Mouse (Mus musculus): ENCODE measurements around the gene Col18a1.
"Not testable (repeated sequence)": the region's sequence is repeated elsewhere in the genome, so short reads cannot be mapped to it uniquely, and the experiment has no call there.

Gene Col18a1

GRCm38 (mm10) chr10:77136205-77136604 is 30.1 kb downstream of the Col18a1 start:
- DNase-seq (ENCODE audit: low read depth, low spot score) = no peak

- DNase-seq (ENCODE audit: low read depth, low spot score) = peak; percentile 88
These were observed 31.0 kb downstream of the Col18a1 start for GRCm38 (mm10) chr10:77135274-77135829.

- not testable (repeated sequence) for DNase-seq (ENCODE audit: low read depth, low spot score)
These were observed 31.6 kb downstream of the Col18a1 start for GRCm38 (mm10) chr10:77134807-77135152.

GRCm38 (mm10) chr10:77133951-77134806 is 32.2 kb downstream of the Col18a1 start:
- DNase-seq (ENCODE audit: low read depth, low spot score) = no peak

GRCm38 (mm10) chr10:77132118-77132517 is 34.2 kb downstream of the Col18a1 start:
- no peak for DNase-seq (ENCODE audit: low read depth, low spot score)

- no peak for DNase-seq (ENCODE audit: low read depth, low spot score)
These were observed 34.8 kb downstream of the Col18a1 start for GRCm38 (mm10) chr10:77131536-77131935.

GRCm38 (mm10) chr10:77130561-77131240 is 35.6 kb downstream of the Col18a1 start:
- peak; percentile 98 for DNase-seq (ENCODE audit: low read depth, low spot score)

- peak; percentile 17 for DNase-seq (ENCODE audit: low read depth, low spot score)
These were observed 36.5 kb downstream of the Col18a1 start for GRCm38 (mm10) chr10:77129637-77130410.

GRCm38 (mm10) chr10:77127926-77128325 is 38.4 kb downstream of the Col18a1 start:
- peak; percentile 76 for DNase-seq (ENCODE audit: low read depth, low spot score)

GRCm38 (mm10) chr10:77126590-77126989 is 39.8 kb downstream of the Col18a1 start:
- DNase-seq (ENCODE audit: low read depth, low spot score) = no peak

- DNase-seq (ENCODE audit: low read depth, low spot score) = no peak
These were observed 41.1 kb downstream of the Col18a1 start for GRCm38 (mm10) chr10:77125078-77125731.

GRCm38 (mm10) chr10:77123953-77124352 is 42.4 kb downstream of the Col18a1 start:
- DNase-seq (ENCODE audit: low read depth, low spot score) = peak; percentile 62

- DNase-seq (ENCODE audit: low read depth, low spot score) = peak; percentile 88
These were observed 44.9 kb downstream of the Col18a1 start for GRCm38 (mm10) chr10:77121287-77122022.

GRCm38 (mm10) chr10:77120501-77120900 is 45.8 kb downstream of the Col18a1 start:
- DNase-seq (ENCODE audit: low read depth, low spot score) = no peak

GRCm38 (mm10) chr10:77119437-77119836 is 46.9 kb downstream of the Col18a1 start:
- no peak for DNase-seq (ENCODE audit: low read depth, low spot score)

- no peak for DNase-seq (ENCODE audit: low read depth, low spot score)
These were observed 48.0 kb downstream of the Col18a1 start for GRCm38 (mm10) chr10:77118361-77118760.

GRCm38 (mm10) chr10:77116537-77117455 is 49.6 kb downstream of the Col18a1 start:
- peak; percentile 58 for DNase-seq (ENCODE audit: low read depth, low spot score)

- DNase-seq (ENCODE audit: low read depth, low spot score) = peak; percentile 37
These were observed 52.7 kb downstream of the Col18a1 start for GRCm38 (mm10) chr10:77113489-77114240.

Data from 3T3-L1 (cell line).